Mouse (Mus musculus): ENCODE measurements around the gene Prkch. TPM values are rescaled to one million over a fixed set of nuclear protein-coding genes. Genes with fewer than 3 reads are reported as not detected.

Prkch gene
- total and polyA plus RNA-seq, 2 experiments from 2014 or later: 9.9 to 16.2 TPM

GRCm38 (mm10) chr12:73810903-73811302 lies 226.3 kb downstream of the Prkch start:
- no peak overlapping the region for H3K27ac ChIP-seq (ENCODE audit: low read depth, low read length)
- H3K9ac ChIP-seq (replicated peaks; ENCODE audit: low read length, poor library complexity, severe bottlenecking): no peak overlapping the region
- TF ChIP-seq CTCF (IDR thresholded peaks at IDR 0.05): no peak
- no peak overlapping the region for H3K4me3 ChIP-seq (ENCODE audit: low read depth, low read length)
- no peaks in the 10 kb centered on the region for H3K9me3 ChIP-seq (ENCODE audit: low read length)
- no peaks in the 10 kb centered on the region for H3K36me3 ChIP-seq (ENCODE audit: insufficient read depth, low read length)
- H3K27me3 ChIP-seq (ENCODE audit: insufficient read depth, low read length): no peaks in the 10 kb centered on the region
- H3K4me2 ChIP-seq (ENCODE audit: low read depth, low read length, poor library complexity, severe bottlenecking): no peak overlapping the region
- H3K4me1 ChIP-seq (ENCODE audit: insufficient read depth, low read length): no peaks in the 10 kb centered on the region
- no peak for DNase-seq (ENCODE audit: low spot score)
- 45% methylated on average over 5 of the region's 5 CpGs for WGBS
- ATAC-seq (ENCODE audit: low FRiP score): no peak

DNA sequence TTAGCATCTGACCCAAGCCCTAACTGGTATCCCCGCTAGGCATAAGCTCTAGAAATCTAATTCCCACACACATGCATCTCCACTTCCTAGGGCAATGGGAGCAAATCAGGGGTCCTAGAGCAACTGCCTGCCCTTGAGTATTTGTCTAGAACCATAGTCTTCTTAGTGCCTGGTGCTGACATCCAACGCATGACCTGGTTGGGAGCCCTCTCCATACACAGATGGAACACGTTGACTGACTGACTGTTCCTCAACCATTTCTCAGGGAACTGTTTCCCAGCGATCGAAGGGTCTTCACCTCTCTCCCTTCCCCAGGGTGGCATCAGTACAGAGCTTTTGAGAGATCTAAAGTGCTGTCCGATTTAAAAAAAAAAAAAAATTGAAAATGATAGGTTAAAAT lies 227.6 kb downstream of the Prkch start:
- no peak overlapping the region for H3K27ac ChIP-seq (ENCODE audit: low read depth, low read length)
- WGBS: 85% methylated on average over 6 of the region's 6 CpGs
- ATAC-seq (ENCODE audit: low FRiP score) (no peak), DNase-seq (ENCODE audit: low spot score) (no peak)
- H3K36me3 ChIP-seq (ENCODE audit: insufficient read depth, low read length): no peaks in the 10 kb centered on the region
- H3K4me1 ChIP-seq (ENCODE audit: insufficient read depth, low read length): no peaks in the 10 kb centered on the region
- no peak overlapping the region for H3K4me2 ChIP-seq (ENCODE audit: low read depth, low read length, poor library complexity, severe bottlenecking)
- no peaks in the 10 kb centered on the region for H3K27me3 ChIP-seq (ENCODE audit: insufficient read depth, low read length)
- no peak for TF ChIP-seq CTCF (IDR thresholded peaks at IDR 0.05)
- no peak overlapping the region for H3K9ac ChIP-seq (replicated peaks; ENCODE audit: low read length, poor library complexity, severe bottlenecking)
- H3K4me3 ChIP-seq (ENCODE audit: low read depth, low read length): no peak overlapping the region
- no peaks in the 10 kb centered on the region for H3K9me3 ChIP-seq (ENCODE audit: low read length)

GRCm38 (mm10) chr12:73813016-73813900 lies 228.7 kb downstream of the Prkch start:
- Histone ChIP-seq H3K4me1 (ENCODE audit: insufficient read depth, low read length) (no peaks in the 10 kb centered on the region), H3K4me2 (ENCODE audit: low read depth, low read length, poor library complexity, severe bottlenecking) (no peak overlapping the region), H3K27me3 (ENCODE audit: insufficient read depth, low read length) (no peaks in the 10 kb centered on the region), H3K36me3 (ENCODE audit: insufficient read depth, low read length) (no peaks in the 10 kb centered on the region), H3K9ac (replicated peaks; ENCODE audit: low read length, poor library complexity, severe bottlenecking) (no peak overlapping the region), H3K4me3 (ENCODE audit: low read depth, low read length) (no peak overlapping the region), H3K27ac (ENCODE audit: low read depth, low read length) (no peak overlapping the region), H3K9me3 (ENCODE audit: low read length) (no peaks in the 10 kb centered on the region)
- ATAC-seq (ENCODE audit: low FRiP score): no peak
- DNase-seq (ENCODE audit: low spot score): peak; percentile 22
- no peak for TF ChIP-seq CTCF (IDR thresholded peaks at IDR 0.05)
- WGBS: 64% methylated on average over 11 of the region's 11 CpGs

DNA sequence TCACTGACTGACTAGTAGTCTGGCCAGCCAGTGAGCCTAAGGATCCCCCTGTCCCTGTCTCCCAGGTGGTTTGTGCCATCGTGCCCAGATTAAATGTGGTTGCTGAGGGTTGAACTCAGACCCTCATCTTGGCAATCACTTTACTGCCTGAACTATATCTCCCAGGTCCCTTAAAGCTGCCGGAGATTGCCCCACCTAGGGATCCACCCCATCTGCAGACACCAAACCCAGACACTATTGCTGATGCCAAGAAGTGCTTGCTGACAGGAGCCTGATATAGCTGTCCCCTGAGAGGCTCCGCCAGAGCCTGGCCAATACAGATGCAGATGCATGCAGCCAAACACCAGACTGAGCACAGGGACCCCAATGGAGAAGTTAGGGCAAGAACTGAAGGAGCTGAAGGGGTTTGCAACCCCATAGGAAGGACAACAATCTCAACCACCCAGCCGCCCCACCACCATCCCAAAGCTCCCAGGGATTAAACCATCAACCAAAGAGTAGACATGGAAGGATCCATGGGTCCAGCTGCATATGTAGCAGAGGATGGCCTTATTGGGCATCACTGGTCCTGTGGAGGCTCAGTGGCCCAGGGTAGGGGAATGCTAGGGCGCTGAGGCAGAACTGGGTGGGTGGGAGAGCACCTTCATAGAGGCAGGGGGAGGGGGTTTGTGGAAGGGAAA lies 229.6 kb downstream of the Prkch start:
- no peak overlapping the region for H3K4me2 ChIP-seq (ENCODE audit: low read depth, low read length, poor library complexity, severe bottlenecking)
- no peak overlapping the region for H3K27ac ChIP-seq (ENCODE audit: low read depth, low read length)
- H3K9ac ChIP-seq (replicated peaks; ENCODE audit: low read length, poor library complexity, severe bottlenecking): no peak overlapping the region
- H3K4me1 ChIP-seq (ENCODE audit: insufficient read depth, low read length): no peaks in the 10 kb centered on the region
- no peak for TF ChIP-seq CTCF (IDR thresholded peaks at IDR 0.05)
- no peaks in the 10 kb centered on the region for H3K36me3 ChIP-seq (ENCODE audit: insufficient read depth, low read length)
- H3K9me3 ChIP-seq (ENCODE audit: low read length): no peaks in the 10 kb centered on the region
- 98% methylated on average over 5 of the region's 5 CpGs for WGBS
- no peak for DNase-seq (ENCODE audit: low spot score)
- no peaks in the 10 kb centered on the region for H3K27me3 ChIP-seq (ENCODE audit: insufficient read depth, low read length)
- H3K4me3 ChIP-seq (ENCODE audit: low read depth, low read length): no peak overlapping the region
- no peak for ATAC-seq (ENCODE audit: low FRiP score)

- DNase-seq (ENCODE audit: low spot score) (no peak), ATAC-seq (ENCODE audit: low FRiP score) (no peak)
- Histone ChIP-seq H3K27me3 (ENCODE audit: insufficient read depth, low read length) (no peaks in the 10 kb centered on the region), H3K4me2 (ENCODE audit: low read depth, low read length, poor library complexity, severe bottlenecking) (no peak overlapping the region), H3K9me3 (ENCODE audit: low read length) (no peaks in the 10 kb centered on the region), H3K9ac (replicated peaks; ENCODE audit: low read length, poor library complexity, severe bottlenecking) (no peak overlapping the region), H3K27ac (ENCODE audit: low read depth, low read length) (no peak overlapping the region), H3K36me3 (ENCODE audit: insufficient read depth, low read length) (no peaks in the 10 kb centered on the region), H3K4me3 (ENCODE audit: low read depth, low read length) (no peak overlapping the region), H3K4me1 (ENCODE audit: insufficient read depth, low read length) (no peaks in the 10 kb centered on the region)
- no peak for TF ChIP-seq CTCF (IDR thresholded peaks at IDR 0.05)
- WGBS: 93% methylated on average over 2 of the region's 2 CpGs
Observed at GRCm38 (mm10) chr12:73814897-73815296, 230.3 kb downstream of the Prkch start.

- H3K27ac ChIP-seq (ENCODE audit: low read depth, low read length): no peak overlapping the region
- H3K27me3 ChIP-seq (ENCODE audit: insufficient read depth, low read length): no peaks in the 10 kb centered on the region
- H3K4me2 ChIP-seq (ENCODE audit: low read depth, low read length, poor library complexity, severe bottlenecking): no peak overlapping the region
- TF ChIP-seq CTCF (IDR thresholded peaks at IDR 0.05): no peak
- DNase-seq (ENCODE audit: low spot score) (no peak), ATAC-seq (ENCODE audit: low FRiP score) (no peak)
- no peaks in the 10 kb centered on the region for H3K36me3 ChIP-seq (ENCODE audit: insufficient read depth, low read length)
- no peaks in the 10 kb centered on the region for H3K4me1 ChIP-seq (ENCODE audit: insufficient read depth, low read length)
- H3K9me3 ChIP-seq (ENCODE audit: low read length): no peaks in the 10 kb centered on the region
- H3K9ac ChIP-seq (replicated peaks; ENCODE audit: low read length, poor library complexity, severe bottlenecking): no peak overlapping the region
- H3K4me3 ChIP-seq (ENCODE audit: low read depth, low read length): no peak overlapping the region
- WGBS: 67% methylated on average over 4 of the region's 4 CpGs
Observed at GRCm38 (mm10) chr12:73815463-73815862, 230.9 kb downstream of the Prkch start.

All from midbrain, postnatal 0 days (tissue).